Mouse (Mus musculus) stomach, embryonic 14.5 days (tissue): Measurements from ENCODE around the gene Triobp. TPM values are rescaled to one million over a fixed set of nuclear protein-coding genes. Genes with fewer than 3 reads are reported as not detected.

Experiments used
- ATAC-seq: fragments of 200-750 bp; cut with Nextera tagmentation; 2 replicates; pipeline ENCODE4 v1.8.0; 2017; ENCODE audit warnings: low read depth, moderate TSS enrichment; ENCODE audit not compliant: insufficient number of reproducible peaks, insufficient read depth, low FRiP score
- H3K27ac ChIP-seq: fragments of 300-500 bp; sonication (generic); 2 replicates; pipeline ENCODE4 v1.5.1; 2014; ENCODE audit warnings: mild to moderate bottlenecking, low read length, moderate library complexity, mixed read lengths
- H3K27me3 ChIP-seq: fragments of 300-500 bp; sonication (generic); 2 replicates; pipeline ENCODE4 v1.6.1; 2014; ENCODE audit warnings: low read length, control low read depth, mixed read lengths; ENCODE audit not compliant: control insufficient read depth, insufficient read depth
- H3K36me3 ChIP-seq: fragments of 300-500 bp; sonication (generic); 2 replicates; pipeline ENCODE4 v1.6.1; 2014; ENCODE audit warnings: mild to moderate bottlenecking, control low read depth, low read length, moderate library complexity, mixed read lengths; ENCODE audit not compliant: control insufficient read depth, insufficient read depth
- H3K4me1 ChIP-seq: fragments of 300-500 bp; sonication (generic); 2 replicates; pipeline ENCODE4 v1.6.1; 2014; ENCODE audit warnings: low read length, control low read depth, mixed read lengths; ENCODE audit not compliant: control insufficient read depth, insufficient read depth
- H3K4me2 ChIP-seq: fragments of 300-500 bp; sonication (generic); replicated peaks from 2 replicates; pipeline ENCODE4 v1.6.1; 2014; ENCODE audit warnings: low read depth, low read length, control low read depth
- H3K4me3 ChIP-seq: fragments of 300-500 bp; sonication (generic); 2 replicates; pipeline ENCODE4 v1.5.1; 2014; ENCODE audit warnings: low read depth, low read length, control low read depth
- H3K9ac ChIP-seq: fragments of 300-500 bp; sonication (generic); replicated peaks from 2 replicates; pipeline ENCODE4 v1.6.1; 2014; ENCODE audit warnings: low read depth, mild to moderate bottlenecking, control low read depth, low read length, moderate library complexity, mixed read lengths
- H3K9me3 ChIP-seq: fragments of 300-500 bp; sonication (generic); 2 replicates; pipeline ENCODE4 v1.6.1; 2016; ENCODE audit warnings: low read depth, low read length, control low read depth; ENCODE audit not compliant: control insufficient read depth
- WGBS: fragments of 180-500 bp; shearing (Covaris S2); extraction: QIAGEN DNeasy Blood & Tissue Kit; methylation state at CpG from one replicate; pipeline ENCODE4 v1.1.7; 2014; 5-methylcytosine and 5-hydroxymethylcytosine counted together
- polyA plus RNA-seq: library from polyadenylated mRNA; unstranded; fragments of >200 nt; fragmentation: Nextera tagmentation; extraction: Ambion mirVana; gene quantifications from 2 replicates; pipeline ENCODE4 v1.2.1, GENCODE M21; 2014

Gene Triobp
- polyA plus RNA-seq, 1 experiment from 2014 or later, result 50.2 TPM

DNA sequence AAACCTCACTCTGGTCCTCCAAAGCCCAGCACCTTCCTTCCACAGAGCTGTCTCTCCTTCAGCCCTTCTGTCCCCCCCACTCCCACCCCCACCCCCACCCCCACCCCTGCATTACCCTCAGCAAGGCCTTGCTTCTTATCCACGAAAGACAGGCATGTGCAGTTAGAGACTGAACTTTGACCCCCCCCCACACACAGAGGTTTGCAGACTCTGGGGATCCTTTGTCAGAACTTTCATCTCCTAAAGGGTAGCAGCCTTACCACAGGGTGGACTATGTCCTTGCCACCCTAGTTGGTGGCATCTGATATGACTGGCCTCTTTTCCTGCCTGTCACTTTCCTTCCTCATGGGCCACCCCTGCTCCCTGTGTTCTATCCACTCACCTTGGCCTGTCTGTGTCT lies 75.8 kb downstream of the Triobp start:
- Histone ChIP-seq H3K9me3 (no peaks in the 10 kb centered on the region), H3K4me2 (no peak overlapping the region), H3K9ac (no peak overlapping the region), H3K27me3 (no peaks in the 10 kb centered on the region), H3K4me3 (no peak overlapping the region), H3K27ac (no peak overlapping the region), H3K4me1 (peaks cover 22% of the 10 kb centered on the region; the same call in 1 of the 2 replicates), H3K36me3 (no peaks in the 10 kb centered on the region)
- 23% methylated on average over 1 of the region's 1 CpGs for WGBS
- ATAC-seq, result no peak

DNA sequence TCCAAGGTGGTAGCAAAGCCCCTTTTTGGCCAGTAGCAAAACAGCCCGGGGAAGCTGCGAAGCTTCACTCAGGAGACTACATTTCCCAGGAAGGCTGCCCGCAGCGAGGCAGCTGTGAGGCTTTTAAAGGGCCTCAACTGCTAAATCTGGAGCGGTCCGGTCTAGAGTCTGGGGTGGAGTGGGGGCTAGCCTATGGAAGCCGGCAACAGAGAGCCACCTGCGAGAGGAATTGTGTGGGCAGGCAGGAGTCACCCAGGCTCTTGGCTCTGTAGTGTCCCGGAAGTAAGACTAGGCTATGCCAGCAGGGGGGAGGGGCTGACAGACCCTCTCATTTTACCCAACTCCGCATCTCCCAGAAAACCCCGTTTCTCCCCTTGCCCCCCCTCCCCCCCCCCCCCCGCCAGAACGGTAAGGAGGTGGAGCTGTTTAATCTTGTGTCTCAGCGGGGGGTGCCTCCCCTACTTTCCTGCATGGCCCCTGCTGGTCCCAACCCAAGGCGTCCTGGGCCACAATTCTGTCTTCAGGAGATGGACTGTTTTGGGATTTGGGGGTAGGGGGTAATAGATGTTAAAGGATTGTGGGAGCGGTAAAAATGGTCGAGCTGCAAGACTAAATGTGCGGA lies 78.3 kb downstream of the Triobp start:
- ATAC-seq, result no peak
- Histone ChIP-seq H3K9ac (no peak overlapping the region), H3K4me2 (peak overlapping the region; percentile 36), H3K27ac (no peak overlapping the region), H3K9me3 (no peaks in the 10 kb centered on the region), H3K36me3 (no peaks in the 10 kb centered on the region), H3K4me3 (no peak overlapping the region; the same call in 1 of the 2 replicates), H3K4me1 (peaks cover 19% of the 10 kb centered on the region; the same call in 1 of the 2 replicates), H3K27me3 (no peaks in the 10 kb centered on the region)
- WGBS, result 8% methylated on average over 17 of the region's 18 CpGs

- Histone ChIP-seq H3K9me3 (no peaks in the 10 kb centered on the region), H3K27me3 (no peaks in the 10 kb centered on the region), H3K4me3 (peak overlapping the region; percentile 53), H3K9ac (no peak overlapping the region), H3K4me2 (peak overlapping the region; percentile 89), H3K4me1 (peaks cover 23% of the 10 kb centered on the region; the same call in 1 of the 2 replicates), H3K36me3 (no peaks in the 10 kb centered on the region), H3K27ac (peak overlapping the region; percentile 30; the same call in 1 of the 2 replicates)
- no peak for ATAC-seq
- 45% methylated on average over 14 of the region's 14 CpGs for WGBS
Measured at GRCm38 (mm10) chr15:79026511-79027290, 79.2 kb downstream of the Triobp start.

- WGBS, result 7% methylated on average over 46 of the region's 46 CpGs
- Histone ChIP-seq H3K4me1 (peaks cover 28% of the 10 kb centered on the region; the same call in 1 of the 2 replicates), H3K27ac (peak overlapping the region; percentile 93), H3K4me3 (peak overlapping the region; percentile 53), H3K27me3 (no peaks in the 10 kb centered on the region), H3K9me3 (no peaks in the 10 kb centered on the region), H3K4me2 (peak overlapping the region; percentile 89), H3K9ac (peak overlapping the region; percentile 93), H3K36me3 (no peaks in the 10 kb centered on the region)
- ATAC-seq, result no peak
Measured at GRCm38 (mm10) chr15:79027291-79028205, 80.0 kb downstream of the Triobp start.

- Histone ChIP-seq H3K9ac (peak within 1 kb of the TSS; percentile 93), H3K9me3 (no peaks in the 10 kb centered on the region), H3K27me3 (no peaks in the 10 kb centered on the region), H3K4me1 (peaks cover 22% of the 10 kb centered on the region; the same call in 1 of the 2 replicates), H3K4me3 (peak within 1 kb of the TSS; percentile 53), H3K36me3 (no peaks in the 10 kb centered on the region), H3K4me2 (peak within 1 kb of the TSS; percentile 89), H3K27ac (peak within 1 kb of the TSS; percentile 93)
- WGBS, result under 1% methylated on average over 55 of the region's 58 CpGs
- ATAC-seq, result peak; percentile 76
Measured at GRCm38 (mm10) chr15:79028237-79028738, 80.8 kb downstream of the Triobp start, which contains the start of gene H1f0. TSS of gene H1f0 (plus strand) at chr15:79028450.

- Histone ChIP-seq H3K9me3 (no peaks in the 10 kb centered on the region), H3K36me3 (no peaks in the 10 kb centered on the region), H3K27me3 (no peaks in the 10 kb centered on the region), H3K9ac (peak overlapping the region; percentile 93), H3K4me3 (peak overlapping the region; percentile 53), H3K4me2 (peak overlapping the region; percentile 89), H3K27ac (peak overlapping the region; percentile 93), H3K4me1 (peaks cover 22% of the 10 kb centered on the region; the same call in 1 of the 2 replicates)
- ATAC-seq, result no peak
- 22% methylated on average over 16 of the region's 16 CpGs for WGBS
Measured at GRCm38 (mm10) chr15:79028823-79029484, 81.4 kb downstream of the Triobp start.

DNA sequence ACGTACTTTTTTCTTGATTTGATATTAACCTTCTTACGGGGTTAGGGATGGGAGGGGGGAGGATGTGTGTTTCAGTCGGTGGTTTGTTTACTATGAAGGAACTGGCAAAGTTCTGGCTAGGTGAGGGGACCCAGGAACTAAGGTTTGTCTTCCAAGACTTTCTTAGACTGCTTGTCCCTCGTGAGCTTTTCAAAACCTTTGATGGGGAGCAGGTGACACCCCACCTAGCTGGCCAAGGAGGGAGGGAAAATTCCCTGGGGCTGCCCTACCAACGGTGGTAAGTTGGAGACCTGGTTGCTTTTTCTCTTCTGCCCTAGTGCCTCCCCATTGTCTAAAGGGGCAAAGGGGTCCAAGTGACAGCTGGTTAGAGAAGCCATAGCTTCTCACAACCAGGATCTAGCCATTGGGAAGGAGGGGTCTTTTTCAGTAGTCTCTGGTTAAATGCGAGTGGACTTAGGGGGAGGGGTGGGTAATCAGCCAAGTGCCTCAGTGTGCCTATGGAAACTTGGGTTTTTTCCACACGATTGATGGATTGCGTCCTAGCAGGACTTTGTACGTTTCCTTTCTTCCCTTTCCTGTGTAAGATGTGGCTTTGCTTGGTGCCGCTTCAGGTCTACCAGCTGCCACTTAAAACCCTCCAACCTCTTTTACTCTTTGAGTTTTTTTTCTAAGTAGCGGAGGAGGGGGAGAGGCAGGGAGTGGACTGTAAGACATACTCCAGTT lies 82.2 kb downstream of the Triobp start:
- Histone ChIP-seq H3K27ac (peak overlapping the region; percentile 93), H3K9ac (peak overlapping the region; percentile 43), H3K4me2 (peak overlapping the region; percentile 89), H3K36me3 (peaks cover 5% of the 10 kb centered on the region; the same call in 1 of the 2 replicates), H3K4me1 (peaks cover 22% of the 10 kb centered on the region; the same call in 1 of the 2 replicates), H3K9me3 (no peaks in the 10 kb centered on the region), H3K27me3 (no peaks in the 10 kb centered on the region), H3K4me3 (peak overlapping the region; percentile 53)
- WGBS, result 4% methylated on average over 11 of the region's 11 CpGs
- ATAC-seq, result no peak
